Mouse (Mus musculus): ENCODE results near the gene Mall. TPM values are rescaled to one million over a fixed set of nuclear protein-coding genes. Genes with fewer than 3 reads are reported as not detected.

Gene Mall
- total RNA-seq, 1 experiment from 2014 or later, result not detected

Other genes starting within 250 kb of the Mall start
- gene Kcnip3, start 207.8 kb downstream of the Mall start, total RNA-seq (2017), result 2.5 and 4.0 TPM in 2 replicates
- gene Prom2, start 188.5 kb downstream of the Mall start, total RNA-seq (2017), result not detected in 2 replicates
- 1.7 and 2.7 TPM in 2 replicates for gene Zfp661, start 142.8 kb downstream of the Mall start, total RNA-seq (2017)
- 80.0 and 148 TPM in 2 replicates for gene Mrps5, start 142.7 kb downstream of the Mall start, total RNA-seq (2017)
- not detected in 2 replicates for gene Mal, start 73.2 kb downstream of the Mall start, total RNA-seq (2017)
- 21.3 and 33.4 TPM in 2 replicates for gene Nphp1, start 59.0 kb upstream of the Mall start, total RNA-seq (2017)
- 36.1 and 42.8 TPM in 2 replicates for gene Mtln, start 62.6 kb upstream of the Mall start, total RNA-seq (2017)
- gene Bub1, start 101.9 kb upstream of the Mall start, total RNA-seq (2017), result 52.7 and 60.3 TPM in 2 replicates
- 0.97 TPM in 1 of 2 replicates, not detected in the other for gene Acoxl, start 108.9 kb upstream of the Mall start, total RNA-seq (2017)

Data from common myeloid progenitor, adult 5-6 weeks (primary cell).